Mouse (Mus musculus): Measurements from ENCODE around the gene Olfr608.
"Not testable (repeated sequence)": the region's sequence is repeated elsewhere in the genome, so short reads cannot be mapped to it uniquely, and the experiment has no call there.

The Olfr608 gene

GRCm38 (mm10) chr7:103469577-103469976 lies at the start of gene Olfr608:
Gene Olfr608 (plus strand): TSS chr7:103469877.
- no peak for DNase-seq (ENCODE audit: low spot score in 2 of 2)

GRCm38 (mm10) chr7:103445339-103445738 lies 24.3 kb upstream of the Olfr608 start, which contains the start of gene Olfr605:
Gene Olfr605 (minus strand): TSS chr7:103445439.
- no peak for DNase-seq (ENCODE audit: low spot score in 2 of 2)

- no peak for DNase-seq (ENCODE audit: low spot score in 2 of 2)
Observed at GRCm38 (mm10) chr7:103448746-103449145, 20.9 kb upstream of the Olfr608 start, which contains the start of gene Olfr606. Gene Olfr606 (plus strand): TSS chr7:103449046.

GRCm38 (mm10) chr7:103460590-103460989 lies 9.1 kb upstream of the Olfr608 start:
- DNase-seq (ENCODE audit: low spot score in 2 of 2): no peak

- not testable (repeated sequence) for DNase-seq (ENCODE audit: low spot score in 2 of 2)
Observed at GRCm38 (mm10) chr7:103477106-103477505, 7.4 kb downstream of the Olfr608 start.

GRCm38 (mm10) chr7:103497962-103498361 lies 28.3 kb downstream of the Olfr608 start, which contains the start of gene Olfr609:
Gene Olfr609 (minus strand): TSS chr7:103498062.
- DNase-seq (ENCODE audit: low spot score in 2 of 2): no peak

GRCm38 (mm10) chr7:103512022-103512421 lies 42.3 kb downstream of the Olfr608 start, which contains the start of gene Olfr610:
Gene Olfr610 (minus strand): TSS chr7:103512122.
- DNase-seq (ENCODE audit: low spot score in 2 of 2): no peak

GRCm38 (mm10) chr7:103520746-103521145 lies 51.1 kb downstream of the Olfr608 start, which contains the start of gene Olfr611:
Gene Olfr611 (minus strand): TSS chr7:103520846.
- not testable (repeated sequence) for DNase-seq (ENCODE audit: low spot score in 2 of 2)
